Mouse (Mus musculus) spleen, embryonic (tissue): ENCODE measurements around the gene Fbrsl1.

Experiments
- CTCF ChIA-PET: fragments of 350-600 bp; sonication (Branson Sonifier 250); formaldehyde crosslinking; loops from one replicate; lab custom pipeline; 2022; lab: Charles Lee

Gene Fbrsl1

GRCm38 (mm10) chr5:110363822-110364545 lies 84.3 kb downstream of the Fbrsl1 start:
- CTCF ChIA-PET, result no interaction called here

GRCm38 (mm10) chr5:110363179-110363821 lies 85.0 kb downstream of the Fbrsl1 start:
- CTCF ChIA-PET, result no interaction called here

GRCm38 (mm10) chr5:110362813-110363178 lies 85.5 kb downstream of the Fbrsl1 start:
- CTCF ChIA-PET, result no interaction called here

- CTCF ChIA-PET, result no interaction called here
These were observed 86.8 kb downstream of the Fbrsl1 start for GRCm38 (mm10) chr5:110361465-110361864.

- CTCF ChIA-PET, result interaction anchor here (0.5 kb wide), 1 partner anchor 76 kb away, joined by 3 read pairs; no protein-coding TSS in a partner anchor
These were observed 90.6 kb downstream of the Fbrsl1 start for GRCm38 (mm10) chr5:110357531-110358179.

GRCm38 (mm10) chr5:110354716-110355115 lies 93.6 kb downstream of the Fbrsl1 start:
- CTCF ChIA-PET, result no interaction called here

GRCm38 (mm10) chr5:110347006-110347405 lies 101.3 kb downstream of the Fbrsl1 start:
- CTCF ChIA-PET, result no interaction called here

- CTCF ChIA-PET, result interaction anchor here (0.6 kb wide), 1 partner anchor 28 kb away, joined by 4 read pairs; no protein-coding TSS in a partner anchor
These were observed 102.8 kb downstream of the Fbrsl1 start for GRCm38 (mm10) chr5:110345553-110345952.

- CTCF ChIA-PET, result no interaction called here
These were observed 103.8 kb downstream of the Fbrsl1 start, which contains the start of gene Lrcol1 for GRCm38 (mm10) chr5:110344524-110344923. TSS of gene Lrcol1 (plus strand) at chr5:110344730.

- CTCF ChIA-PET, result interaction anchor here (0.6 kb wide), 1 partner anchor 793 kb away, joined by 3 read pairs; no protein-coding TSS in a partner anchor
These were observed 105.5 kb downstream of the Fbrsl1 start, which contains the start of gene P2rx2 for GRCm38 (mm10) chr5:110342648-110343284. TSS of gene P2rx2 (minus strand) at chr5:110343212.

- CTCF ChIA-PET, result no interaction called here
These were observed 109.5 kb downstream of the Fbrsl1 start for GRCm38 (mm10) chr5:110338792-110339191.

- CTCF ChIA-PET, result no interaction called here
These were observed 117.8 kb downstream of the Fbrsl1 start for GRCm38 (mm10) chr5:110330508-110330907.

GRCm38 (mm10) chr5:110313127-110313526 lies 135.2 kb downstream of the Fbrsl1 start:
- CTCF ChIA-PET, result no interaction called here
